Mouse (Mus musculus) olfactory bulb, adult 2 months (tissue): ENCODE measurements around the gene Tmem248.

ENCODE experiments used
- CTCF ChIP-seq: fragments of 200-500 bp; IDR thresholded peaks from 2 replicates; pipeline ENCODE4 v1.5.1; 2012; ENCODE audit warnings: low read depth, mild to moderate bottlenecking, low read length, moderate library complexity; ENCODE audit not compliant: insufficient read depth
- POLR2A ChIP-seq: fragments of 200-500 bp; IDR thresholded peaks from 2 replicates; pipeline ENCODE4 v1.6.1; 2012; ENCODE audit warnings: mild to moderate bottlenecking, low read depth, low read length, moderate library complexity; ENCODE audit not compliant: insufficient read depth

DNA sequence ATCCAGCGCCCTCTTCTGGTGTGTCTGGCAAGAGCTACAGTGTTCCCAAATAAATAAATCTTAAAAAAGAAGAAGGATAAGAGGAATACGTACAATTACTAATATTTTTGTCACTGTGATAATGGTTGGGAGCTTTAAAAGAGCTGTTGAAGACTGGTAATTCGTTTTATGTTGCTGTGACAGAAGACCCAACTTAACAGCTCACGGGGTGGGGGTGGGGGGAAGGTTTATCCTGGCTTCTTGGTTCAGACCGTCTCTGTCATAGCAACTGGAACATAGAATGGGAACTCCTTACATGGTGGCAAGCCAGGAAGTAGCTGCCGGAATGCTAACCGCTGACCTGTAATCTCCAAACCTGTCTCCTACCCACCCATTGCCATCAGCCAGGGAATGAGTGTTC lies at the start of gene Tmem248:
- TF ChIP-seq POLR2A (no peak), CTCF (no peak)
